Comparison of ENCODE assay signal across 19 mouse cellular contexts in genomic region chr9:34538591-34539335, GRCm38 (mm10). TPM values are rescaled to one million over a fixed set of nuclear protein-coding genes. Genes with fewer than 3 reads are reported as not detected.
A peak's percentile ranks its signal among the peaks of the same experiment; 100 is the strongest.
DNase-seq lines count a peak whose midpoint lies in the region; ATAC-seq and TF ChIP-seq lines count a peak whose summit lies in the region.
"Had no signal": no experiment of that assay in that cellular context is flagged by ENCODE, and none has a peak within 500 bp of the region (broad histone marks: within the 10 kb centered on the region; RNA-seq: fewer than 3 reads in every experiment).

No protein-coding gene starts in this region.

- intact Hi-C loops in left cerebral cortex, postnatal 14 days (cut with DNase I), result no loop called here

- ATAC-seq in megakaryocyte-erythroid progenitor cell, adult 5-6 weeks (replicated peaks; ENCODE audit: low FRiP score, low TSS enrichment, poor library complexity, severe bottlenecking), result no peak
- no peak for ATAC-seq in monocyte, adult 5-6 weeks (replicated peaks; ENCODE audit: insufficient number of reproducible peaks, low FRiP score, low TSS enrichment, poor library complexity, severe bottlenecking)
- ATAC-seq: activated CD4-positive, CD25-positive, alpha-beta regulatory T cell, adult 4 months; CD4-positive, CD25-positive, alpha-beta regulatory T cell, adult 4 months; intestine, embryonic 15.5 days; liver, postnatal 0 days had no signal

- no peak for TF ChIP-seq CTCF in layer of hippocampus, adult 2 months (conservative IDR thresholded peaks at IDR 0.05)

- DNase-seq in 3134 (ENCODE audit: extremely low read depth, insufficient read length, low spot score), result peak; percentile 35
- peak; percentile 93 for DNase-seq in brain, adult 2 months (ENCODE audit: low read depth, low spot score)
- peak; percentile 53 to 72 for DNase-seq in layer of hippocampus, adult 2 months (ENCODE audit: low spot score in 2 of 2)
- peak; percentile 75 to 86 for DNase-seq in left cerebral cortex, postnatal 14 days (ENCODE audit: low spot score in 2 of 2)
- DNase-seq in spleen, postnatal 10 days (ENCODE audit: low spot score in 2 of 2), result no peak
- no peak for DNase-seq in heart, adult 9 months (ENCODE audit: low spot score in 2 of 2)
- DNase-seq: cerebellum, adult 11-12 months; gastrocnemius, postnatal 14 days; liver, postnatal 0 days; lung, postnatal 4 days; midbrain, embryonic 14.5 days had no signal

- no peak overlapping the region for H3K4me3 ChIP-seq in layer of hippocampus, adult 2 months
- H3K4me3 ChIP-seq: embryonic facial prominence, embryonic 15.5 days; heart, embryonic 12.5 days; intestine, embryonic 15.5 days; limb, embryonic 13.5 days had no signal

- peak overlapping the region; percentile 67; the same call in 1 of the 2 replicates for H3K27ac ChIP-seq in layer of hippocampus, adult 2 months
- H3K27ac ChIP-seq: embryonic facial prominence, embryonic 15.5 days; intestine, embryonic 15.5 days; limb, embryonic 13.5 days had no signal

RNA-seq across cellular contexts. Expression of gene Kirrel3, which starts 53.1 kb away (rescaled TPM):
- total RNA-seq in layer of hippocampus, adult 2 months (2021), result 10 to 100 TPM; 55.6 to 57.5 TPM
- total RNA-seq in left cerebral cortex, postnatal 14 days (2021), result 10 to 100 TPM; 72.5 to 75.9 TPM
- total RNA-seq in megakaryocyte-erythroid progenitor cell, adult 5-6 weeks (2014; fragmentation: Nextera tagmentation), result not detected in 2 replicates
- not detected in 2 replicates for total RNA-seq in megakaryocyte-erythroid progenitor cell, adult 5-6 weeks (2017)
- total RNA-seq in monocyte, adult 5-6 weeks (2017), result not detected in 3 replicates

Comparison
In these comparisons a context has a peak if more than half of its experiments do, and no peak if none do; other contexts are left out.
1. DNase-seq: peak in 3134 (single experiment), brain, adult 2 months (single experiment), layer of hippocampus, adult 2 months (2 of 2) and left cerebral cortex, postnatal 14 days (2 of 2); none in spleen, postnatal 10 days (0 of 2) and heart, adult 9 months (0 of 2).
2. RNA of gene Kirrel3, which starts 53.1 kb away (total RNA-seq): 72.5 to 75.9 TPM in left cerebral cortex, postnatal 14 days and 55.6 to 57.5 TPM in layer of hippocampus, adult 2 months; not detected in megakaryocyte-erythroid progenitor cell, adult 5-6 weeks and not detected in monocyte, adult 5-6 weeks; every median in the first group is over 10 times any median in the second.